Mouse (Mus musculus) heart, embryonic 16.5 days (tissue): ENCODE data around the gene Cpa5. TPM values are rescaled to one million over a fixed set of nuclear protein-coding genes. Genes with fewer than 3 reads are reported as not detected.

Experiments used
- ATAC-seq: fragments of 200-750 bp; cut with Nextera tagmentation; replicated peaks from 2 replicates; pipeline ENCODE4 v1.8.0; 2017; ENCODE audit warnings: moderate number of reproducible peaks; ENCODE audit not compliant: insufficient read depth, low FRiP score; ENCODE audit errors: extremely low read depth
- H3K27ac ChIP-seq: fragments of 300-500 bp; sonication (generic); 2 replicates; pipeline ENCODE4 v1.5.1; 2014; ENCODE audit warnings: mild to moderate bottlenecking, low read length, control low read depth, moderate library complexity
- H3K27me3 ChIP-seq: fragments of 300-500 bp; sonication (generic); 2 replicates; pipeline ENCODE4 v1.6.1; 2014; ENCODE audit warnings: low read length, mixed read lengths; ENCODE audit not compliant: control insufficient read depth, insufficient read depth
- H3K36me3 ChIP-seq: fragments of 300-500 bp; sonication (generic); 2 replicates; pipeline ENCODE4 v1.6.1; 2014; ENCODE audit not compliant: control insufficient read depth, insufficient read depth
- H3K4me1 ChIP-seq: fragments of 300-500 bp; sonication (generic); 2 replicates; pipeline ENCODE4 v1.6.1; 2014; ENCODE audit warnings: low read length, mixed read lengths; ENCODE audit not compliant: control insufficient read depth, insufficient read depth
- H3K4me2 ChIP-seq: fragments of 300-500 bp; sonication (generic); 2 replicates; pipeline ENCODE4 v1.6.1; 2014; ENCODE audit warnings: low read depth, mild to moderate bottlenecking, control low read depth, low read length
- H3K4me3 ChIP-seq: fragments of 300-500 bp; sonication (generic); 2 replicates; pipeline ENCODE4 v1.5.1; 2014; ENCODE audit warnings: mild to moderate bottlenecking, control low read depth, low read length
- H3K9ac ChIP-seq: fragments of 300-500 bp; sonication (generic); 2 replicates; pipeline ENCODE4 v1.6.1; 2014; ENCODE audit warnings: low read length, control low read depth
- H3K9me3 ChIP-seq: fragments of 300-500 bp; sonication (generic); replicated peaks from 2 replicates; pipeline ENCODE4 v1.6.1; 2016; ENCODE audit warnings: low read length; ENCODE audit not compliant: control insufficient read depth
- WGBS: fragments of 180-500 bp; shearing (Covaris S2); extraction: QIAGEN DNeasy Blood & Tissue Kit; methylation state at CpG from one replicate; pipeline ENCODE4 v1.1.7; 2014; 5-methylcytosine and 5-hydroxymethylcytosine counted together
- polyA plus RNA-seq: library from polyadenylated mRNA; unstranded; fragments of >200 nt; fragmentation: Nextera tagmentation; extraction: Ambion mirVana; gene quantifications from 2 replicates; pipeline ENCODE4 v1.2.1, GENCODE M21; 2015

Cpa5 gene
- polyA plus RNA-seq, 1 experiment from 2014 or later: 0.55 TPM

DNA sequence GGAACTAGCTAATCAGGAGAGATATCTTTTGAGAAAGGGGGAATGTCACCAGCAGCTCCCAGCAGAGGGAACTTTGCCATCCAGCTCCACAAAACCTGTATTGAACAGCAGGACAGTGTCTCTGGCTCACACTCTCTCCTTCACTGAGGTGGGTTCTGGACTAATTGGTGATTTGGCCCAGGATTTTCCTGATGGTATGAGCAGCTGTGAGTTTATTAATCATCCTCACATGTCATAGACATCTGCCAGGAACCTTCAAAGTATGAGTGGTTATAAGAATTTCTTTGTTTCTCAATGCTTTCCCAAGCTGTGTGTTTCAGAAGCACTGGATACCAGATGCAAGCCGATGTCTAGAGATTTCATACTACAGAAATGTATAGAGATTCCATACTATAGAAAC is 35.9 kb upstream of the Cpa5 start:
- no peak overlapping the region for H3K27ac ChIP-seq
- ATAC-seq: no peak
- H3K27me3 ChIP-seq: no peaks in the 10 kb centered on the region
- no peak overlapping the region for H3K4me3 ChIP-seq
- no peak overlapping the region for H3K4me2 ChIP-seq
- 90% methylated on average over 1 of the region's 1 CpGs for WGBS
- H3K9ac ChIP-seq: no peak overlapping the region
- H3K36me3 ChIP-seq: no peaks in the 10 kb centered on the region
- H3K9me3 ChIP-seq: no peaks in the 10 kb centered on the region
- H3K4me1 ChIP-seq: peaks cover 20% of the 10 kb centered on the region

DNA sequence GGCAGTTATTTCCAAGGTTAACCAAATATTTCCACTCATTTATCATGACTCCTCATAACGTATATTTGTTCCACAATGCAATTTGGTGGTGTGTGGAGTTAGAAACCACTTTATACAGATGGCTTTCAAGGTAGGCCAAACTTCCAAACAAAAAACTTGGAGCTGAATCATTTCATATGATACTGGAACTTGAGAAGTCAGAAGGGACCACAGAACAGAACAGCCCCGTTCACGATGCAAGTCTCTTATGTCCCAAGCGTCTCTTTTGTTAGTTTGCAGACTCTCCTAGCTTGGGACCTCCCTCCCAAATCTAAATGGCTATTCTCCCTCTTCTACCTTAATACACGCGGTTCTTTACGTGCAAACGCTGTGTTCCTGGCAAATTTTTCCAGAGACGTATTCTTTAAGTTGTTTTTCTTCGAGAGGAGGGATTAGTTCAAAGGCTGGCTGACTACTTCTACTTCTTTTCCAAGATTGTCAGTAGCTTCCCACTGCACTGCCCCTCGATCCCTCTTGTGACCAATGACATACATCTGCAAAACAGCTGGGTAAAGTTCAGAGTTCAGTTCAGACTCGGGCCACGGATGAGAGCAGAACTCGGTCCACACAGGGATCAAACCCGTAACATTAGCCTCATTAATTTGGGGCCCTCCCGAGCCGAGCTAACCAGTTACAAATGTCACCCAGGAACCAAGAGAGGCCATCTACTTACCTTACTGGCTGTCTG is 34.2 kb upstream of the Cpa5 start:
- no peak overlapping the region for H3K4me2 ChIP-seq
- no peak overlapping the region for H3K4me3 ChIP-seq
- WGBS: 82% methylated on average over 17 of the region's 17 CpGs
- no peak overlapping the region for H3K9ac ChIP-seq
- H3K36me3 ChIP-seq: no peaks in the 10 kb centered on the region
- H3K27me3 ChIP-seq: no peaks in the 10 kb centered on the region
- H3K9me3 ChIP-seq: no peaks in the 10 kb centered on the region
- peaks cover 16% of the 10 kb centered on the region for H3K4me1 ChIP-seq
- H3K27ac ChIP-seq: no peak overlapping the region
- no peak for ATAC-seq

DNA sequence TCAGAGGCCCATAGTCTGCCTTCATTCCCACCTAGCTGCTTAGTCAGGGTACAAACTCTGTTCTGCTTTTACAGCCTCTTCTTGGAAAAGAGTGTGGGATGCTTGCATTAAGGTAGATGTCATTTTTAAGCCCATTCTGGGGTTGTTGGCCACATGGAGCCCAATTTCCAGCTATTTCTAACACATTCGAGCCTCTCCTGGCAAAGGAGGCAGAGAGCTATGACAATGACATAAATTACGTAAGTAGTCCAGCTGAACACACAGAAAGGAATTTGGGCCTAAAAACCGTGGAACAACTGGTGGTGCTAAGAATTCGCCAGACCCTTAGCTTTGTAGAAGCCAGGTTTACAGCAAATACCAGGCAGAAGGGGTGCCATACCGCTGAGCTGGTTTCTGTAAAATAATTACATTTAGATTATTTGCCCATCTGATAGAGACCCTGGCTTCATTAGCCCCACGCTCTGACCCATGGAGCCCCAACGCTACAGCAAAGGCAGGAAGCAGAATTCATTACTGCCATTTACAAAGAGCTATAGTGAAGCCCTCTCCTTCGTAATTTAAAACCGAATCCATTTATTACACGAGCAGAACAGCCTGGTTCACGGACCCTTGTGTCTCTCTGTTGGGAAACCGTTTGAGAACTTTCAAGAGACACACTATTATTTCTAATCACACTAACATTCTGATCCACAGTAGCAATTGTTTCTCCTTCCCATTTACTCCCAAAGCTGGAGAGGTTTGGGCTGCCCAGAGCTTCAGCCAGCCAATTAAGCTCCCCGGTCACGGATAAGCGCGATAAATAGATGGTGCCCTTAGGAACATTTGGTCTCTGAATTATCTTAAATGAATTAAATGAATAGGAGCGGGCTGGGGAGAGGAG is 30.6 kb upstream of the Cpa5 start:
- ATAC-seq: no peak
- no peaks in the 10 kb centered on the region for H3K36me3 ChIP-seq
- no peaks in the 10 kb centered on the region for H3K4me1 ChIP-seq
- no peak overlapping the region for H3K9ac ChIP-seq
- no peak overlapping the region for H3K4me2 ChIP-seq
- 80% methylated on average over 17 of the region's 17 CpGs for WGBS
- H3K27ac ChIP-seq: no peak overlapping the region
- no peak overlapping the region for H3K4me3 ChIP-seq
- H3K27me3 ChIP-seq: no peaks in the 10 kb centered on the region
- no peaks in the 10 kb centered on the region for H3K9me3 ChIP-seq

DNA sequence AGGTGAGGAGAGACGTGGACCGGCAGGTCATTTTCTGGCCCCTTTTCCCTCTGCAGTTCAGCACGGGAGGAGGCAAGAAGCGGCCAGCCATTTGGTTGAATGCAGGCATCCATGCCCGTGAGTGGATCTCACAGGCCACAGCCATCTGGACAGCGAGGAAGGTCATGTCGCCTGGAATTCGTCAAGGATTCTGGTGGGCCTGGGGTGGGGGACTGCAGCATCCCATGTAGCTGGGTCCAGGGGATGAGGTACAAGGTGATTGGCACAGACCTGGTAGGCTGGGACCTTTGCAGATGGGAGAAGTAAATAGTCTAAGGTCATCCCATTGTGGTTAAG is 30.0 kb upstream of the Cpa5 start:
- H3K4me2 ChIP-seq: no peak overlapping the region
- H3K4me1 ChIP-seq: no peaks in the 10 kb centered on the region
- no peak overlapping the region for H3K27ac ChIP-seq
- no peaks in the 10 kb centered on the region for H3K36me3 ChIP-seq
- H3K9me3 ChIP-seq: no peaks in the 10 kb centered on the region
- H3K9ac ChIP-seq: no peak overlapping the region
- no peaks in the 10 kb centered on the region for H3K27me3 ChIP-seq
- no peak overlapping the region for H3K4me3 ChIP-seq
- WGBS: 62% methylated on average over 8 of the region's 8 CpGs
- no peak for ATAC-seq

DNA sequence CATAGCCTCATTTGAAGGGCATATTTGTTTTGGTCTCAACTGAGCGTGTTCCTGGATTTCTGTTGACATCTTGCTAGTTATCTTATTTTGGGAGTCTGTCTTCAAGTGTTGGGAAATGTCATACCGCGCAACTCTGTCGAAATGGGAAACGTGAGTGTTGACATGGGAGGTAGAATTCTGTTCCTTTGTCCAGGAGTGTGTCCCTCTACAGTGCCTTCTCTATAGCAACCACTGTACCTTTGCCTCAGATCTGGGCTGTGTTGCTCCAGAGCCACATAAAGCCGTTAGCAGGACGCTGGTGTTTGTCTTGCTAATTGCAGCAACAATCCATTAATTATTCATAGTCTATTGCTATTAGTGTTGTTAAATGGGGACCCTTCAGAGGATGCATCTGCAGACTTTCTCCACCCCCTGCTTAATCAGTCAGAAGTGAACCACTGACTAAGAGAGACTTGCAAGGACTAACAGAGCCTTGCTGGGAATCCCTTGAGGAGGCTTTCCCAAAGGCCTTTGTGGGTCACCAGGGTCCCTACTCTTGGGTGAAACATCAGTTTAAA is 23.8 kb upstream of the Cpa5 start:
- no peak for ATAC-seq
- no peaks in the 10 kb centered on the region for H3K36me3 ChIP-seq
- H3K9me3 ChIP-seq: no peaks in the 10 kb centered on the region
- H3K9ac ChIP-seq: no peak overlapping the region
- whole genome bisulfite sequencing: 49% methylated on average over 7 of the region's 7 CpGs
- H3K4me2 ChIP-seq: no peak overlapping the region
- no peak overlapping the region for H3K27ac ChIP-seq
- no peaks in the 10 kb centered on the region for H3K27me3 ChIP-seq
- H3K4me1 ChIP-seq: 0 out of 2 replicates have a peak, but pooled peaks cover 3% of the 10 kb centered on the region
- H3K4me3 ChIP-seq: no peak overlapping the region

DNA sequence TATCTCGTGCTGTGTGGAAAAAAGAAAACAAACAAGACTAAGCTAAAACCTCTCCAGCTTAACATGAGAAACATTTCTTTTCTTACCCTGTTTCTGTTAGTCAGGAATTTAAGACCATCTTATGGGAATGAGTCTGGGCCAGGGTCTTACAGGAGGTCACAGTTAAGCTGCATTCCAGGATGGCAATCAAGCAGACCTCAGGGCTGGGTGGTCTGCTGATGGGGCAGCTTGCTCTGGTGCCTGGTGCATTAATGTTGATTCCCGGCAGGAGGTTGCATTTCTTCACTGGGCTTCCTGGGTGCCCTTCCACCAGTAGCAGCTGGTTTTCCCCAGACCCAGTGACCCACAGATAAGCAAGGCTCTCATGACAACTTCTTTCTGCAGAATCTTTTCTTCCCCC is 21.0 kb upstream of the Cpa5 start:
- peak overlapping the region; percentile 35; the same call in 1 of the 2 replicates for H3K27ac ChIP-seq
- H3K4me2 ChIP-seq: no peak overlapping the region
- 0 out of 2 replicates have a peak, but pooled peaks cover 3% of the 10 kb centered on the region for H3K4me1 ChIP-seq
- no peak overlapping the region for H3K9ac ChIP-seq
- ATAC-seq: no peak
- no peak overlapping the region for H3K4me3 ChIP-seq
- H3K27me3 ChIP-seq: no peaks in the 10 kb centered on the region
- H3K36me3 ChIP-seq: no peaks in the 10 kb centered on the region
- H3K9me3 ChIP-seq: no peaks in the 10 kb centered on the region
- 25% methylated on average over 2 of the region's 2 CpGs for WGBS

DNA sequence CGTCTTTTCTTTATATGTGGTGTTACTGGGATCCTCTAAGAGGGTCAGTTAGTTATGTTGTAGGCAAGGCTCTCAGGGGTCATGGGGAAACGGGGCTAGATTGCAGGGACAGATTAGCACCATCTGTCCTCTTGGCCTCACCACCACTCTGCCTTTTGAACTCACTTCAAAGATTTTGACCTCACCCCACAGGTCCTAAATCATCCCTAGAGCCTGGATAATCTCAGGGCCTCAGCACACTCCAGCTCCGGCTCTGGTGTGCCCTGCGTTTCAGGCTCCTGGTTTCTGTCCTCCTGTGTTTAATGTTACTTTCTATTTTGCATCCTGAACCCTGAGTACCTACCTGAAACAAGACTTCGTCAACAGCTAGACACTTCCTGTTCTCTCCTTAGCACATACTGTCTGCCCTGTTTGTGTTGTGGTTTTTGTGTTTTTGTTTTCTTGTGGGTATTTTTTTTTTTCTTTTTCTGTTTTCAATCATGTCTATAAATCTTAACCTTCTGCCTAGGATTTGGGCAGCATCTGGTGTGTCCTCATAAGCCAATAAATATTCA is 18.9 kb upstream of the Cpa5 start:
- Histone ChIP-seq H3K36me3 (no peaks in the 10 kb centered on the region), H3K27me3 (no peaks in the 10 kb centered on the region), H3K4me2 (no peak overlapping the region), H3K27ac (no peak overlapping the region), H3K9ac (no peak overlapping the region), H3K4me3 (no peak overlapping the region), H3K4me1 (0 out of 2 replicates have a peak, but pooled peaks cover 3% of the 10 kb centered on the region), H3K9me3 (no peaks in the 10 kb centered on the region)
- no peak for ATAC-seq
- WGBS: 59% methylated on average over 5 of the region's 5 CpGs

DNA sequence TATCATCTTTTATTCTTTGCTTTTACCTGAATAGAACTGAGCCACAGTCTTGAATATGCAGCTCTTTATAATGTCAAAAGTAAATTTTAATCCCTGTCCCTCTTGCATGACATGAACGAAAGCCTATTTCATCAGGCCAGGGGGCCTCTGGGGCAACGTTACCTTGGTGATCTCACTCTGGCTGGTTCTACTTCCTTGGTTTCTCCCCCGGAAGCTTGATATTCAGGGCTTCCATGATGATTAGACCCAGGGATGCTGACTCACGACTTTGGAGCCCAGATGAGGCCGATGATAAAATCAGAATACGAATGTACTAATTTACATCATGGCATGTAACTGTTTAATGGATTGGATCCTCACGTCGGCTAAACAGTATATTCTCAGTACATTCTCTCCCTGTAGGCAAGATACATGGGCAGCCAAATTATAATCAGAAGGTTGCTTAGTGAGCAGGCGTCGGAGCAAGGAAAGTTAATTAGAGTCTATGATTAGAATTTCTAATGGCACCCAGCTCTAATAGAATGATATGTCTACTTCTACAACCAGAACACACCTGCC is 18.3 kb upstream of the Cpa5 start:
- WGBS: 76% methylated on average over 10 of the region's 10 CpGs

More for the DNA sequence above, 18.3 kb upstream of the Cpa5 start:
- 0 out of 2 replicates have a peak, but pooled peaks cover 3% of the 10 kb centered on the region for H3K4me1 ChIP-seq
- no peak overlapping the region for H3K4me3 ChIP-seq
- H3K36me3 ChIP-seq: no peaks in the 10 kb centered on the region
- H3K4me2 ChIP-seq: no peak overlapping the region
- no peak overlapping the region for H3K27ac ChIP-seq
- H3K9ac ChIP-seq: no peak overlapping the region
- no peak for ATAC-seq
- H3K27me3 ChIP-seq: no peaks in the 10 kb centered on the region
- H3K9me3 ChIP-seq: no peaks in the 10 kb centered on the region
